Mouse (Mus musculus): Measurements from ENCODE around the gene Map2k1.
"Not testable (repeated sequence)": the region's sequence is repeated elsewhere in the genome, so short reads cannot be mapped to it uniquely, and the experiment has no call there.

The Map2k1 gene

DNA sequence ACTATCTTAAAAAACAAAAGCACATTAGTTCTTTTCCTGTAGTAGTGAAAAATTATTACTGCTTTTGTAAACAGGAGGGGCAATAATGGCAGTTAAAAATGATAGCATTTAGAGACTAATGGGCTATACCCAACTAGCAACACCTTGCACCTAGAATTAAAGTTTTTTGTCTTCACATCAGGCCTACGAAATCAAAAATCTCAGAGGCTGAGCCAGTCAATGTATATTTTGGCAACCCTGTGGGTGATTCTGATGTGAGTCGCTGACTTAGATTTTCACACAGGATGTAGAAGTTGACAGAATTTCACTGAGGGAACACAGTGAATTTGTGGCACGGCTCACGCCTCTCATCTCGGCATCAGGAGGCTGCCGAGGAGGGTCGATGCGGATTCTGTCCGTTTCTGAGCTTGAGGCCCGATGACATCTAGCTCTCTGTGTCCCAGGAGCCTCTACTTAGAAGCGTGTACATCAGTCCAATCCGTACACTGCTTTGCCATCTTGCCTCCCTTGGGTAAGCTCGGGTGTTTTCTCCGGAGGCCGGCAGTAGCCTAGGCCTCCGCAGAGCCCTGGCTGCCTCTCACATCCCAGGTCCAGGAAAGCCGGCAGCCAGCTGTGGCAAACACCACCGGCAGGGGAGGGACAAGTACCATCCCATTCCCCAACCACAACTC, 81.2 kb downstream of the Map2k1 start:
- no peak for DNase-seq (ENCODE audit: inconsistent age in 2 of 2, low spot score in 1 of 2)

DNA sequence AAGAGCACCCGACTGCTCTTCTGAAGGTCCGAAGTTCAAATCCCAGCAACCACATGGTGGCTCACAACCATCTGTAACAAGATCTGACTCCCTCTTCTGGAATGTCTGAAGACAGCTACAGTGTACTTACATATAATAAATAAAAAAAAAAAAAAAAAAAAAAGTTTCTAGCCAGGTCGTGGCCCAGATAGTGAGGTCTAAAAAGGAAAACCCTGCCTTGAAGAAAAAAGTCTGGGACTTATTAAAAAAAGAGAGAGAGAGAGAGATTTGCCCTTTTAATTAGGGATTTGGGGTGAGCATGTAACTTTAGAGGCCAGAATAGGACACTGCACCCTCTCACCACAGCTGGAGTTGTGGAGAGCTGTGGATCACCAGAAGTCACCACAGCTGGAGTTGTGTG, 83.5 kb downstream of the Map2k1 start:
- not testable (repeated sequence) for DNase-seq (ENCODE audit: inconsistent age in 2 of 2, low spot score in 1 of 2)

DNA sequence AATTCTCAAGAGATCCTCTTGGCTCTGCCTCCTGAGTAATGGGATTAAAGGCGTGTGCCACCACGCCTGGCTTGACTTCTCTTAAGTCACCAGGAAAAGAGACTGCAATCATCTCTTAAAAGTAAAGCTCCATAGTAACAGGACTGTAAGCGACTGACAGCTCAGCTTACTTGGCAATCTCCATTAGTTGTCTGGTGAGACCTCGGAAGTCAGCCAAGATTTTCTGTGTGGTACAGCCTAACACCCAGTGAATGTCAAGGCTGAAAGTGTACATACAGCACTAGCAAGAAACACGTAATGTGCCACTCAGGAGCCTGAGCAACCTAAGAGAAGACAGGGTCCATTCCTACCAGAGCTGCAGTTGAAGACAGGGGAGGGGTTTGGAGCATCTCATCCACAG, 93.0 kb downstream of the Map2k1 start:
- peak; percentile 78 to 84 for DNase-seq (ENCODE audit: inconsistent age in 2 of 2, low spot score in 1 of 2)

DNA sequence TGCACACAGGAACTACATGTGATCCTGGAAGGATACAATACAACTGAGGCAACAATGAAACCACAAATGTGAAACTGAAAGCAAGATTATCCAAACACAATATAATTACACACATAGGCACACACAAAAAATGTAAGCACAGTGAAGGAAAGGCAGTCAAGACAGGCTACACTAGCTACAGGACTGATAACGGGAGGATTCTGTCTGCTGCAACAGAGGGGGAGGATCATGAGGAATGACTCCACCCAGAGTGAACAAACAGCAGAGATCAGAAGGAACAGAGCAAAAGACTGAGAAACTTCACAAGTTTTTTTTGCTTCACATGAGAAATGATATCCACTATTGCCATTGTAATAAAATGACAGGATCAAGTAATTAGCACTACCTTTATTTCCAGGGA, 96.8 kb downstream of the Map2k1 start:
- DNase-seq (ENCODE audit: inconsistent age in 2 of 2, low spot score in 1 of 2): no peak

DNA sequence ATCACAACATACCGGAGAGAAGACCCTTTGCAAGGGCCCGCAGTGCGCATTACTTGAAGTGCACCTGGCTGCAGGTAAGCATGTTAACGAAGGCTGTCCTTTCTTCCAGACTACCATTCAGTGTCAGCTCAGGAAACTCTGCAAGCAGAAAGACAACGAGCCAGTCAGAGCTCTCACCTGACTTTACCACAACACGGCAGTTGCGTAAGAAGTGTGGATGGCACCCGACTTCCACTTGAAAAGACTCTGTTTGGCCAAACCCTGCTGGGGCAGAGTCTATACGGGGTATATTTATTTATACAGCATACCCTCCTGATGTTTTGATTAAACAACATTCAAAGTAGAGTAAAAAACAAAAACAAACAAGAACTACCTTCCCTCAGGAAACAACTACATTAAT, 113.6 kb downstream of the Map2k1 start:
- no peak for DNase-seq (ENCODE audit: inconsistent age in 2 of 2, low spot score in 1 of 2)

DNA sequence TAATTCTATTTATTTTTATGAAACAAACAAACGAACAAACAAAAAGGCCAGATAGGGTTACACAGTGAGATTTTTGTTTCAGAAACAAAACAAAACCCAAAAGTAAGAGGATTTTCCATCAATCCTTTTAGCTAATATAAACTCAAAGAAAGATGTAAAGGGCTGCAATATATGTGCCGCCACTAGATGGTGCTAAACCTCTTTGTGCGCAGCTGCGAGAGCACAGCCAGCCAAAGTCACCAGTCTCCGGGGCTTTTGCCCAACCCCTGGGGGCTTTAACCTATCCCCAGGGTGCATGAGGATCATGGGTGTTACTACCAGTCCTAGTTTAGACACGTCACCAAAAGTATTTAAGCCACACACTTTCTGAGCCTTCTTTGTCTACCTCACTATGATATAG, 114.5 kb downstream of the Map2k1 start:
- peak; percentile 39 to 84 for DNase-seq (ENCODE audit: inconsistent age in 2 of 2, low spot score in 1 of 2)

All from adrenal gland, adult (tissue).